Mouse (Mus musculus) cerebellum, postnatal 36 days (tissue): ENCODE data around the gene Vwf.

Experiments used
- DNase-seq, 2 experiments: peaks; one replicate each; pipeline ENCODE4 v3.0.0; 2021 to 2022; ENCODE audit warnings: mixed read lengths in 2 of 2

The Vwf gene

GRCm38 (mm10) chr6:125546474-125546873, at the start of gene Vwf:
Gene Vwf, plus strand, starts transcription at chr6:125546774.
- DNase-seq, result no peak

- DNase-seq, result no peak
Measured at GRCm38 (mm10) chr6:125498062-125498461, 48.5 kb upstream of the Vwf start.

DNA sequence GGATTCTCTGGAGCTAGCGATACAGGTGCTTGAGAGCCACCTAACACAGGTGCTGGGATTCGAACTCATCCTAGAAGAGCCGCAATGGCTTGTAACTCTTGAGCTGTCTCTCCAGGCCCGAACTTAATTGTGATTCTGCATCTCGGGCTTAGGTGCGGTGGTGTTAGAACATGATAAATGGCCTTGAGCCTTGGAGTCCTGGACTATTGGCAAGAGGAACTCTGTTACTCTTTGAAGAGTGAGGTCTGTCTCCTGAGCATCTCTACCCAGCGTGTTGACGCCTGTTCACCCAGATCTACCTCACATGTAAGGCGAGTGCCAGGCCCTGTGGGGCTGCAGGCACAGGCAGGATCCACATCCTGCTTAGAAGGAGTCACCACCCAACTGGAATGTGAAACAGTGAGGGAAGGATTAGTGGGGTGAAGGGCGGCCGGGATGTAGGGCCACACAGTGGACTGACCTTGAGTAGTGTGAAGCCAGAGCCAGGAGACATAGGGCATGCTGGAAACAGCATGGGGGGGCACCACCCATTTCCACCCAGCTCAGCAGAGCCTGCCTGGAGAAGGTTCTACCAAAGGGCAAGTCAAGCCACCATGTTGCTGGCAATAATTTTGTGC, 43.3 kb upstream of the Vwf start:
- no peak for DNase-seq

DNA sequence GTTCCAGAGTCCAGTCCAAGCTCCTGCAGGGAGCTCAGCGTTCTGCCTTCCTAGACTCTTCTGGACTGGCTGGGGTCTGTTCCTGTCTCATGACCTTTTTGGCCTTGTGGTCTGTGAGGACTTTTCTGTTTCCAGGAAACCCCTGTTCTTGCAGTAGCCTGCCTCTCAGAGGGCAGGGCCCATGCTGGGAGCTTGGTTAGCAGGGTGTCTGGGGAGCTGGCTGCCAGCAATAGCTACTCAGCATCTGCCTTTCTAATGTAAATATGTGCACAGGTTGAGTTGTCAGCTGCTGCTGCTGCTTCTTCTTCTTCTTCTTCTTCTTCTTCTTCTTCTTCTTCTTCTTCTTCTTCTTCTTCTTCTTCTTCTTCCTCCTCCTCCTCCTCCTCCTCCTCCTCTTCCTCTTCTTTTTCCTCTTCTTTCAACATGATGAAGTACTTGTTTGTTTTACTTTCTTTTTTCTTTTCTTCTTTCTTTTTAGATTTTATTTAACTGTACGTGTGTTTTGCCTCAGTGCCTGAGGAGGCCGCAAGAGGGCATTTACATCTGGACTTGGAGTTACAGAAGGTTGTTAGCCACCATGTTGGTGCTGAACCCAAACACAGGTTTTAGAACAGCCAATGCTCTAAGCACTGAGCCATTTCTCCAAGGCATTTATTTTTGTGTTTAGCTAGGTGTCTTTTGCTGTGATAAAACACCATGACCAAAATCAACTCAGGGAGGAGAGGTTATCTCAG, 41.8 kb upstream of the Vwf start:
- no peak for DNase-seq

DNA sequence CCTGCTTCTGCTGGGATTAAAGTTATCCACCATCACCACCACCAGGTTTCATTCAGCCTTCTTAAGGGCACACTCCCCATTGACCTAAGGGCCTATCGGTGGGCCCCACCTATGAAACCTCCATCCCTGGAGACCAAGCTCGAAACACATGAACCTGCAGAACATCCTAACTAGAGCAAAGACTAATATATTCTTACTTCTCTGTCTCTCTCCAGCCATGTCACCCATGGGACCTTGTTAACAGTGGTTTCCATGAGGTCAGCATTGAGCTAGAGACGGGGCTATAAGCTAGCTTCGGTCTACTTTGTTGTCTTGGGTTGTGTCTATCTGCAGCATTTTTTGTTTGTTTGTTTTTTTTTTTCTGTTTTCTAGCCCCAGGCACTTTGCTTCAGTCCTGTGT, 40.1 kb upstream of the Vwf start:
- no peak for DNase-seq

DNA sequence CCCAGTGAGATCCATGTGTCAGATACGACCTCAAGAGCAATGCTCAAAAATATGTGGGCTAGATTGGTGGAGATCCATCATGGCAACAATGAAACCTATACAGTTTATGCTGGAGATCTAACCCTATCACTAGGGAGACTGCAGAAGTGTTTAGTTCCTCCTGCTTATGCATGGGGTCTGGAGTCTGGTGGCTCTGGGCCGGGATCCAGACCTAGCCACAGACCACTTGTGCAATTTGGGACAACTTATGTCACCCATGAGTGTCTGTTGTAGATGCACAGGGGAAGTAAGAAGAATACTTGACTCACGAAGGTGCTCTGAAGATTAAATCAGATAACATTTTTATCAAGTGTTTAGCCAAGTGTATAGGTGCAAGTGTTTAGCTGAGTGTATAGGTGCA, 36.8 kb upstream of the Vwf start:
- DNase-seq, result no peak

DNA sequence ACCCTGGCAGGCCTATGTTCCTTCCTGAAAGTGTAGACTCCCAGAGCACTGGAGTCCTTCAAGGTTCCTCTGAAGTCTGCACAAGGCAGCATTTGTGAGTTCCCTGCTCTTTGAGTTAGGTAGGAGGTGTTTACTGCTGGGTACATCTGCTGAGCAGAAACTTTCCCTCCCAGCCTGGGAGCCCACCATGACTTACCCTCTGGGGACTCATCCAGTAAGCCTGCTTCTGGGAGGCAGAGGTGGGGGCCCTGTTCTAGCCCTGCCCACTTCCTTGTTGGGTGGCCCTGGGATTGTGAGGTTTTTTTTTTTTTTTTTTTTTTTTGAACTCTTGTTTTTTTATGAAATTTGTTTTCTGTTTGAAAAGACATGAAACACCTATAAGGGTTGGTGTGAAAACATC, 35.9 kb upstream of the Vwf start:
- DNase-seq, result no peak

GRCm38 (mm10) chr6:125511196-125511595, 35.4 kb upstream of the Vwf start:
- DNase-seq, result no peak

GRCm38 (mm10) chr6:125512950-125513596, 33.5 kb upstream of the Vwf start:
- no peak for DNase-seq

DNA sequence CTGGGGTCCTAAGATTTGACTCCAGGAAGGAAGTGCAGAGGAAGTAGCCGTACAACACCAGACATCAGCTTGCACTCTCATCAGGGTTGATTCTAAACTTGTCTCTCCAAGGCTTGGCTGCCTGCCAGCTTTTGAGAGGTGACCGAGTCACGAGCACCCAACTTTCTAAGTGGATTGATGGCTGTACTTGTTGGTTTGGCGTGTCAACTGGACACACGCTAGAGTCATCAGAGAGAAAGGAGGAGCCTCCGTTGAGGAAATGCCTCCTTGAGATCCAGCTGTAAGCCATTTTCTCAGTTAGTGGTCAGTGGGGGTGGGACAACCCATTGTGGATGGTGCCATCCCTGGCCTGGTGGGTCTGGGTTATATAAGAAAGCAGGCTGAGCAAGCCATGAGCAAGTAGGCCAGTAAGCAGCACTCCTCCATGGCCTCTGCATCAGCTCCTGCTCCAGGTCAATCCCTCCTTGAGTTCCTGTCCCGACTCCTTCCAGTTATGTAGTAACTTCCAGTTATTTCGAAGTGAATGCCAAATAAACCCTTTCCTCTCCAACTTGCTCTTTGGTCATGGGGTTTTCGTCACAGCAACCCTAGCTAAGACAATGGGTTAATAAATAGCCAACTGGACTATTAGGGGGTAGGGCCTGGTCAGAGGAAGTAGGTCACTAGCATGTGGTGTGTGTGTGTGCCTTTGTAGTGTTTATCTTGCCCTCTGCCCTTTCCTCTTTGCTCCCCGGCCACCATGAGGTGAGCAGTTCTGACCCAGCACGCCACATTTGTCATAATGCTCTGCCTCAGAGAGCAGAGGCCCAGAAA, 30.9 kb upstream of the Vwf start:
- DNase-seq, result no peak

DNA sequence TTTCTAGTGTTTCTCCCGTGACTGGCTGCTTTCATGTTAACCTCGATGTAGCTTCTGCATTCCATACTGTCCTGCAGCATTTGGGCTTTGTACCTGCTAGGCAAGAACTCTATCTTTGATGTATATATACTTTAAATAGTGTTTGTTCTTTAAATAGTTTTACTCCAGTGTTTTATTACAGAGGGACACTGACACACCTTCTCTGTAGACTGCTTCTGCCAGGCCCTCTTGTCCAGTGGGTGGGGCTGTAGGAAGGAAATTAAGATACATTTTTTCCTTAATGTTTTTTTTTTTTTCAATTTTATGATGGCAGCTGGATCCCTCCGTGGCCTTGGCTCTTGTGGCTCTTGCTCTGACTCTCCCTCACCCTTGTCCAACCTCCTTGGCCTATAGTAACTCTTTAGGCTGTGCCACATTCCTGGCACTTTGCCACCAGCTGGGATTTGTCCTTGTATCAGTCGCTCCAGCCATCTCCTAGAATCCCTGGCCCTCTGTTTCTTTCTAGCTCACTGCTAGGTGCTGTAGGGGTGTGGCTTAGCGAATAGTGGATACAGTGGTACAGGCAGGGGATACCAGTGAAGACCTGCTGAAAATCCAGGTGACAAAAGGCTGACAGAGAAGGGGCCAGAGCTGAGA, 24.9 kb upstream of the Vwf start:
- no peak for DNase-seq

- DNase-seq, result no peak
Measured at GRCm38 (mm10) chr6:125524027-125524426, 22.5 kb upstream of the Vwf start.

DNA sequence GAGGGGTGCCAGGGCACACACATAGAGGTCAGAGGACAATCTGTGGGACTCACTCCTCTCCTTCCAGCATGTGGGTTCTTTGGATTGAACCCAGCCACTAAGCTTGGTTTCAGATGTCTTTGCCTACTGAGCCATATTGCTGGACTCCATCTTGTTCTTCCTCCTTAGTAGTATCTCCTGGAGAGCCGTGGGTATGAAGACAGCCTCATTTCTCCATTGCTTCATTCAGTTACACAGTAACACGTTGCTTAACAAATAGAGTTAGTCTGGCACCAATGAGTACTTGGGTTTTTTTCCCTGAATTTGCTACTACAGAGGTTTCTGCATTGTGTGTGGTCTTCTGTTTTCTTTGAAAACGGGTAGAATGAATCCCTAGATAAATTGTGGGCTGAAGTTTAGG, 20.5 kb upstream of the Vwf start:
- no peak for DNase-seq

DNA sequence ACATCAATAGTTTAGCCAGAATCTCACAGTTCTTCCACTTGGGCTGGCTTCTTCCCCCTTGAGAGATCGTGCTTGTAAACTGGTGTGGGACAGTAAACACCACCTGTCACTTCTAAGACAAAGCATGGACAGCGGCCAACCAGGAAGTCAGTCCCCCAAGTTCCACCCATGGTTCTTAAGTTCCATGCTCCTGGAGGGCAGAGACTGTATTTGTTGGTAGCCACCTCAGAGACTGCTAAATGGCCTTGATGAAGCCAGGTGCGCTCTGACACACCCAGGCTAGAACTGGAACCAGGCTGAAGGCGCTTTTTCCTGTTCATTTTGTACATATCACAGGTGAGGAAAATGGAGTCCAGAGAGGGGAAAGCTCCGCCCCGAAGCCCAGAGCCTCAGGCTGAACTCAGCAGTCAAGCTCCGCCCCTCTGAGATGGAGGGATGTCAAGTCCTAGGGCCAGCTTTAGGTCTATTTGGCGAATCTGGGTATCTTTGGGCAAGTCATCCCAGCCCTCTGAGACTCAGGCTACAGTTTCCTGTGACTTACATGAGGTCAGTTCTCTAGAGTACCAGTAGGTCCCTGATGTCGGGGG, 17.9 kb upstream of the Vwf start:
- DNase-seq, result no peak

DNA sequence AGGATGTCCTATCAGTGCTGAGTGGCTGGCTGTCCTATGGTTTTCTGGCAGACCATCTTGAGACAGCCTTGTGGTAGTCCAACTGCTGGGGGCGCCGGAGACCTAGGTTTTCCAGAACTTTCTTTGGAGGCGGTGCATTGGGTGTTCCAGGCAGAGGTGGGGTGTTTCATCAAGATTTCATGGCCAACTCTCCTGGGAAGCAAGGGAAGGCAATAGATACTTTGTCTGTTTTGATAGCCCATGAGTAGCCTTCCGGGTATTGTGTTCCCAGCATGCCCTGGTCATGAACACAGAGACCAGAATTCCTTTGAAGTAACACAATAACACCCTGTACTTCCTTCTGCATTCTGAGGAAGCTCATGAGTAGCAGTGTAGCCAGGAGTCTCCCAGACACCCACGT, 17.1 kb upstream of the Vwf start:
- DNase-seq, result no peak

DNA sequence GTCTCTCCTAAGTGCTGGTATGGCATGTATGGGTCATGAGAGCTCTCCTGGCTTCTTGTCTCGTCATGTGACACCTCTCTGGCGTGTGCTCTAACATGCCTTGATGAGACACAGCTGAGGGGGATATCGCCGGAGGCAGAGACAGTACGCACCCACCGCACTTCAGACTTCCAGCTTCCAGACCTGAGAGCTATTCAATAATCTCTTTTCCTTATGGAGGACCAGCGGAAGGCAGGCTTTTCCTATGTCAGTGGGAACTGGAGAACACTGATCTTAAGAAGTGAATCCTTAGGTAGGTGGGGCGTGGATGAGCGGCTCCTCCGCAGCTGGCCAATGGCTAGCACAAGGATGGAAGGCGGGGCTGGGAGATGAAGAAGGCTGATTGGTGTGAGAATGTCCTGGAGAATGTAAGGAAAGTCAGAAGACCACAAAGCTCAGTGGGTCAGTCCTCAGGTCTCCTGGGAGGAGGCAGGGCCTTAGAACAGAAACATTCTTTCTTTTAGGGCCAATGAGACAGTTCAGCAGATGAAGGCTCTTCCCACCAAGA, 13.4 kb upstream of the Vwf start:
- DNase-seq, result no peak

DNA sequence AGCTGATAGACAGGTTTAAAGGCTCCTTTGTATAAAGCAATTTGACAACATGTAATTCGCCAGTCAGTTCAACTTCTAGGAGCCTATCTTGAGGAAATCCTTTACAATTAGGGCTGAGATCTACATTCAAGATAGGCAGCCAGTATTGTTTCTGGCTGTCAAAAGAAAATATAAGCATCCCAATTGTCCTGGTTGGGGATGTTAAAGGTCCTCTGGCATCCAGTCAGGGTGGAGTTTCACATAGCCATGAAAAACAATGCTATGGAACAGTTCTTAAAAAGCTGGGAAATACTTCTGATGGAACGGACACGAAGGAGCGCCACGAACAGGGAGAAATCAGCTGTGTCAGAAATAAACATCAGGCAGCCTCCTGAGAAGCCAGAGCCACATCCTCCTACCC, 11.6 kb upstream of the Vwf start:
- no peak for DNase-seq

GRCm38 (mm10) chr6:125538469-125538868, 8.1 kb upstream of the Vwf start:
- no peak for DNase-seq

DNA sequence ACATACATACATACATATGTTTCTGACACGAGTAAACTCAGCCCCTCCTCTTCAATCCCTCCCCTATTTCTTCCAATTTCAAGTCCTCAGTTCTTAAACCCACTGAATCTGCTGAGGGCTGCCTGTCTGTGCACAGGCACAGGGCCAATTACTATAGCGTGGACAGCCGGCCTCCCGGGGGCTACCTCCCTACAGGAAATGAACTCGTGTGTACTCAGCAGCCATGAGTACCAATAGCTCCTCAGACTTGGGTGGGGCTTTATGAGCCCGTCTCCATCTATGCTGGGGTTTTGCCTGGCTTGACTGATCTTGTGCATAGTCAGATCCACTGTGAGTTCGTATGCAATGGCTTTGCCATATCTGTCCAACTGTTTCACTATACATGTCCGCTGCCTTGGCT, 7.2 kb upstream of the Vwf start:
- no peak for DNase-seq

DNA sequence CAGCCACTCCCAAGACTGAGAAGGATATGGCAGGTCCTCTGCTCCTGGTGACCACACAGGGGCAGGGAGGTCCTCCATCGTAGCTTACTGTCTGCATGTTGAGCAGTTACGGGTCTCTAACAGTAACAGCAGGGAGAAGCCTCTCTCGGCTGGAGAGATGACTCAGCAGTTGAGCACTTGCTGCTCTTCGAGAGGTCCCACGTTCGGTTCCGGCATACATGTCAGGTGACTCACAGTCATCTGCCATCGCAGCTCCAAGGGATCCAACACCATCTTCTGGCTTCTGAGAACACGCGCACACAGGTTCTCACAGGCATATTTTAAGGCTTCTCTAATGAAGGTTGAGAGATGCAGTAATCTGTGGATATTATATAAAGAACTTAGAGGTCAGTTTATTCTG, 6.4 kb upstream of the Vwf start:
- no peak for DNase-seq

GRCm38 (mm10) chr6:125540826-125541225, 5.7 kb upstream of the Vwf start:
- no peak for DNase-seq

DNA sequence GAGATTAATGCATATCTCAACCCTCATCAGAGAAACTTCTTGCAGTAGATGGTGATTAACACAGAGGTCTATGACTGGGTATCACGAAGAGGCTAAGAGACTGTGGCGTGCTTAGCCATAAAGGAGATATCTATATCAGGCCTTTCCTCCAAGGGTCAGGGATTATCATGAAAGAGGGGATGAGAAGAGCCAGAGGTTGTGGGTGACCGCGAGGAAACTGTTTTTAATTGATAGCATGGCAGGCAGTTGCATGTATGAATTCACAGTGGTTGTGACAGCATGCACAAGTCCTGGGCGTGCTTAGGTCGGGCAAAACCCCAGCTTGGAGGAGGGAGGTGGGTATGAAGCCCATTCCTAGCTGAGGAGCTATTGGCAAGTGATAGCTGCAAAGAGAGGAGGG, 5.3 kb upstream of the Vwf start:
- no peak for DNase-seq
